Mouse (Mus musculus) hindbrain, embryonic 13.5 days (tissue): ENCODE measurements around the gene Mdh1b. TPM values are rescaled to one million over a fixed set of nuclear protein-coding genes. Genes with fewer than 3 reads are reported as not detected.

Experiments
- polyA plus RNA-seq: library from polyadenylated mRNA; unstranded; fragments of >200 nt; fragmentation: Nextera tagmentation; extraction: Ambion mirVana; gene quantifications from 2 replicates; pipeline ENCODE4 v1.2.1, GENCODE M21; 2015

Mdh1b gene
- polyA plus RNA-seq, 1 experiment from 2014 or later = 0.87 TPM

Other genes with a start within 250 kb of the Mdh1b start
- 0.18 TPM in 1 of 2 replicates, not detected in the other for gene Gm39653, start 114.3 kb downstream of the Mdh1b start, polyA plus RNA-seq
- 0.12 and 0.18 TPM in 2 replicates for gene Dytn, start 43.4 kb downstream of the Mdh1b start, polyA plus RNA-seq
- 38.5 and 38.6 TPM in 2 replicates for gene Fastkd2, start 296 bp upstream of the Mdh1b start, polyA plus RNA-seq
- 0.27 and 0.39 TPM in 2 replicates for gene 4933402D24Rik, start 38.9 kb upstream of the Mdh1b start, polyA plus RNA-seq